Mouse (Mus musculus) intestine, postnatal 0 days (tissue): ENCODE results near the gene Iqgap1. TPM values are rescaled to one million over a fixed set of nuclear protein-coding genes. Genes with fewer than 3 reads are reported as not detected.

Source experiments
- ATAC-seq: fragments of 200-750 bp; cut with Nextera tagmentation; 2 replicates; pipeline ENCODE4 v1.8.0; 2017; ENCODE audit warnings: mild to moderate bottlenecking, moderate TSS enrichment, moderate library complexity
- H3K27ac ChIP-seq: fragments of 300-500 bp; sonication (generic); 2 replicates; pipeline ENCODE4 v1.5.1; 2014; ENCODE audit warnings: mild to moderate bottlenecking, low read depth, low read length, moderate library complexity
- H3K27me3 ChIP-seq: fragments of 300-500 bp; sonication (generic); replicated peaks from 2 replicates; pipeline ENCODE4 v1.6.1; 2014; ENCODE audit warnings: low read length, mixed read lengths; ENCODE audit not compliant: control insufficient read depth, insufficient read depth
- H3K36me3 ChIP-seq: fragments of 300-500 bp; sonication (generic); 2 replicates; pipeline ENCODE4 v1.6.1; 2014; ENCODE audit warnings: mild to moderate bottlenecking, moderate library complexity; ENCODE audit not compliant: control insufficient read depth, insufficient read depth
- H3K4me1 ChIP-seq: fragments of 300-500 bp; sonication (generic); replicated peaks from 2 replicates; pipeline ENCODE4 v1.6.1; 2014; ENCODE audit warnings: antibody characterized with exemption, low read length, mixed read lengths; ENCODE audit not compliant: control insufficient read depth, insufficient read depth
- H3K4me2 ChIP-seq: fragments of 300-500 bp; sonication (generic); replicated peaks from 2 replicates; pipeline ENCODE4 v1.6.1; 2014; ENCODE audit warnings: low read depth, mild to moderate bottlenecking, moderate library complexity
- H3K4me3 ChIP-seq: fragments of 300-500 bp; sonication (generic); 2 replicates; pipeline ENCODE4 v1.5.1; 2014; ENCODE audit warnings: low read depth, low read length
- H3K9ac ChIP-seq: fragments of 300-500 bp; sonication (generic); 2 replicates; pipeline ENCODE4 v1.6.1; 2014; ENCODE audit warnings: mild to moderate bottlenecking, low read depth, low read length
- H3K9me3 ChIP-seq: fragments of 300-500 bp; sonication (generic); 2 replicates; pipeline ENCODE4 v1.6.1; 2016; ENCODE audit warnings: mixed run types; ENCODE audit not compliant: control insufficient read depth
- CTCF ChIP-seq: sonication (generic); IDR thresholded peaks from 2 replicates; pipeline ENCODE4 v1.5.1; 2016; ENCODE audit warnings: low read depth, mild to moderate bottlenecking, control low read depth, antibody characterized with exemption, moderate library complexity
- WGBS: fragments of 180-500 bp; shearing (Covaris S2); extraction: QIAGEN DNeasy Blood & Tissue Kit; methylation state at CpG from one replicate; pipeline ENCODE4 v1.1.7; 2014; 5-methylcytosine and 5-hydroxymethylcytosine counted together
- polyA plus RNA-seq: library from polyadenylated mRNA; unstranded; fragments of >200 nt; fragmentation: Nextera tagmentation; extraction: Ambion mirVana; gene quantifications from 2 replicates; pipeline ENCODE4 v1.2.1, GENCODE M21; 2015

The Iqgap1 gene
- polyA plus RNA-seq, 1 experiment from 2014 or later = 32.3 TPM

DNA sequence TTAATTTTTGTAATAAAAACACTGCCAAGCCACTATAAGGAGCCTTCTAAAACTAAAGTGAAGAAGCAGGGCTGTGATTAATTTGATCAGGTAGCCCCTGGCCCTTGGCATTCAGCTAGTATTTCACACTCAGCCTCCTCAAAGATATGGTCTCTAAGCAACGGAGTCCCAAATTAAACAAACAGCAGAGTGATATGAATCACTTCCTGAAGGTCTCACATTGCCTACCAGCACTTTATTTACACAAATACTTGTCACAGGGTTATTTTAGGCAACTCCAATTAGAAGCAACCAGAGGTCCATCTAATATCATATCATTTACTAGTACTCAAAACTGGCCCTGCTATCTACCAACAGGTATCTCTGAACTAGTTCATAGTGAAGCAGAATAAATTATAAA, 36.7 kb downstream of the Iqgap1 start:
- Histone ChIP-seq H3K36me3 (peaks cover 4% of the 10 kb centered on the region; the same call in 1 of the 2 replicates), H3K9me3 (no peaks in the 10 kb centered on the region), H3K4me2 (0 out of 2 replicates have a peak overlapping the region, but pooled peaks have one; percentile 14), H3K27me3 (no peaks in the 10 kb centered on the region), H3K9ac (no peak overlapping the region), H3K4me1 (no peaks in the 10 kb centered on the region), H3K27ac (no peak overlapping the region), H3K4me3 (no peak overlapping the region)
- ATAC-seq = 0 out of 2 replicates have a peak, but pooled peaks have one; percentile 48
- WGBS = 0% methylated on average over 1 of the region's 1 CpGs
- TF ChIP-seq CTCF = no peak

DNA sequence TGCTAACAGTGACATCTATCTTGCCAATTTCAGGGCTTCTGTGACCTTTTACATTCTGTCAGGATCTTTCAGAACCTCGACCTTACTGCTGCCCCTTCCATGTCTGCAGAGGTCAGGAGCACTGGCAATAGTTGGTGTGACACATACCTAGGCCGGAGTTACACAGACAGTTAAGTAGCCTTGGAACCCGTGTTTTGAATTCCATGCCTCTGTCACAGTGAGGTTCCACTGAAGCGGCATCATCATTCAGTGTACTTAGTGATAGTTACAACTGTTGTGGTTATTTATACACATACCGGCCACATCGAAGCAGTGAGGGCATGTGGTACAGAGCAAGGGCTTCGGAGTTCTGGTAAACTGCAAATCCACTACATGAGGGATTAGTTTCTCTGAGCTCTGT, 37.8 kb downstream of the Iqgap1 start:
- no peaks in the 10 kb centered on the region for H3K27me3 ChIP-seq
- H3K36me3 ChIP-seq = no peaks in the 10 kb centered on the region; the same call in 1 of the 2 replicates
- no peak overlapping the region for H3K4me2 ChIP-seq
- no peak overlapping the region for H3K9ac ChIP-seq
- TF ChIP-seq CTCF = no peak
- H3K9me3 ChIP-seq = no peaks in the 10 kb centered on the region
- H3K27ac ChIP-seq = no peak overlapping the region
- no peak overlapping the region for H3K4me3 ChIP-seq
- ATAC-seq = no peak
- H3K4me1 ChIP-seq = peaks cover 8% of the 10 kb centered on the region; the same call in 1 of the 2 replicates
- 59% methylated on average over 7 of the region's 7 CpGs for WGBS

DNA sequence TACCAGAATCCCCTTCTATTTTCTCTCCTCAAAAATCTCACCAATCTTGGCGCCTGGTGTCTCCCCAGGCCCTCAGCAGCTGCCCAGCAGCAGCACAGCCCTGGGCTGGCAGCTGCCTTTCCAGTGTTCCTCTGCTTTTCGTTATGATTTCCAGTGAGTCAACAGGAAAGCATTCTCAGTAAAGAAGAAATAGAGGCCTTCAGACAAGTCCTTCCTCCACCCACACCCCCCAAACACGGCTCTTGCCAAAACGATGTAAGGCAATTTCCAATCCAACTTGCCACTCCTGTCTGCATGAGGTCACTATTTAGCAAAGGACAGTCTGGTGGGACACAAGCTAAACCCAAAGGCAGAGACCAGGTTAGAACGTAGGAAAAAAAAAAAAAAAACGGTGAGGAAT, 39.0 kb downstream of the Iqgap1 start:
- WGBS = 30% methylated on average over 6 of the region's 6 CpGs
- Histone ChIP-seq H3K9ac (no peak overlapping the region), H3K4me3 (no peak overlapping the region), H3K4me1 (peaks cover 12% of the 10 kb centered on the region; the same call in 1 of the 2 replicates), H3K27me3 (no peaks in the 10 kb centered on the region), H3K36me3 (no peaks in the 10 kb centered on the region), H3K27ac (0 out of 2 replicates have a peak overlapping the region, but pooled peaks have one; percentile 7), H3K9me3 (no peaks in the 10 kb centered on the region), H3K4me2 (no peak overlapping the region; the same call in 1 of the 2 replicates)
- ATAC-seq = no peak
- no peak for TF ChIP-seq CTCF

DNA sequence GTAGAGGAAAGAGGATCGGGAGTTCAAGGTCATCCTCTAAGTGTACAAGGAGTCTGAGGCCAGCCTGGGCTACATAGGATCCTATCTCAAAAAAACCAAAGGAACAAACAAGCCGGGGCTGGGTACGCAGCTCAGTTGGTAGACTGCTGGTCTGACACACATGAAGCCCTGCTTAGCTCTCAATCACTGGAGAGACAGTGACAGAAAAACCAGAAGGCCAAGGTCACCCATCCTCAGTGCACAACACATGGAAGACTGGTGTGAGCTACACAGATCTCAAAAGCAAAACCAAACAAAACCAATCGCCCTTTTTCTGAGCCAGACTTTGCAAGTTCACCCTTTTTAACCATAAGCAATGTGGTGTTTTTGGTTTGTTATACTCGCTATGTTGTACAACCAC, 41.9 kb downstream of the Iqgap1 start:
- H3K9me3 ChIP-seq = no peaks in the 10 kb centered on the region
- no peak for ATAC-seq
- 53% methylated on average over 5 of the region's 5 CpGs for WGBS
- H3K27me3 ChIP-seq = no peaks in the 10 kb centered on the region
- H3K36me3 ChIP-seq = no peaks in the 10 kb centered on the region
- no peak overlapping the region for H3K4me3 ChIP-seq
- no peak for TF ChIP-seq CTCF
- H3K4me2 ChIP-seq = 0 out of 2 replicates have a peak overlapping the region, but pooled peaks have one; percentile 0
- H3K4me1 ChIP-seq = peaks cover 15% of the 10 kb centered on the region; the same call in 1 of the 2 replicates
- H3K9ac ChIP-seq = no peak overlapping the region
- H3K27ac ChIP-seq = no peak overlapping the region

DNA sequence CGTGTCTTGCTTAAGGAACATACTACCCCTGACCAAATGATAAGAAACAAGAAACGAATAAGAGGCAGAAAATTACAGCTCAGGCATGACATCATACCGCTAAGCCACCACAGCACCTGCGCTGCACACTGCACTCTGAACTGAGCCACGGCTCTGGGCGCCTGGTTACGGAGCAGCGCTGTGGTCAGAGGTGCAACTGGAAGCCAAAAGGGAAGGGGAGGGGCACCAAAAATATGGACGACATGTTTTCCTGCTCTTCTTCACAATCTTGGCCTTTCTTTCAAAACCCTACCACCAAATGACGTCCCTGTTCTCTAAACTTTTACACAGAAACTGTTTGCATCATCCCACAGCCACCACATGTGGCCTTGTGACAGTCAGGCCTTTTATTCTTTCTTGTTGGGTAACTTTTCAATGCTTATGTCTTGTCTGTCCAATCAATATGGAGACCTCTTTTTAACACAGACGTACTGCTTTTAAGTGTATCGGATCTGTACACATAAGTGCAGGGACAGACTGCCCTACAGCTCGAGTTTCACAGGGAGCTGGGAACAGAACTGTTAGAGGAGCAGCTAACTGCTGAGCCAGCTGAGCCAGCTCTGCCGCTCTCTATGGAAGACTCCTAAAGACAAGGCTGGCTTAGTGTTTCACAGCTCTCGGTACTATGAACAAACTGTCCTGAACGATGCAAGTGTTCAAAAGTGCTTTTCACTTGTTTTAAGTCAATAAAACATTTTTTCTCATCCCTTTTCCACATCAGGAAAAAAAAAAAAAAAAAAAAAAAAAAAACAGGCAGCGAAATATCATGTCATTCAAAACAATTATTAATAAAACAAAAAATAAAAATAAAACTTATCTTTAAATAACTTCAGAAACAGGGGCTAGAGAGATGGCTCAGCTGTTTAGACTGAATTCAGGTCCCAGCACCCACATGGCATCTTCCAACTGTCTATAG, 43.3 kb downstream of the Iqgap1 start:
- H3K27me3 ChIP-seq = no peaks in the 10 kb centered on the region
- peaks cover 15% of the 10 kb centered on the region; the same call in 1 of the 2 replicates for H3K4me1 ChIP-seq
- H3K27ac ChIP-seq = peak overlapping the region; percentile 72
- peak; percentile 65 for ATAC-seq
- H3K4me3 ChIP-seq = no peak overlapping the region
- no peaks in the 10 kb centered on the region for H3K9me3 ChIP-seq
- 40% methylated on average over 17 of the region's 17 CpGs for WGBS
- TF ChIP-seq CTCF = no peak
- peak overlapping the region; percentile 32; the same call in 1 of the 2 replicates for H3K4me2 ChIP-seq
- no peaks in the 10 kb centered on the region for H3K36me3 ChIP-seq
- no peak overlapping the region for H3K9ac ChIP-seq

DNA sequence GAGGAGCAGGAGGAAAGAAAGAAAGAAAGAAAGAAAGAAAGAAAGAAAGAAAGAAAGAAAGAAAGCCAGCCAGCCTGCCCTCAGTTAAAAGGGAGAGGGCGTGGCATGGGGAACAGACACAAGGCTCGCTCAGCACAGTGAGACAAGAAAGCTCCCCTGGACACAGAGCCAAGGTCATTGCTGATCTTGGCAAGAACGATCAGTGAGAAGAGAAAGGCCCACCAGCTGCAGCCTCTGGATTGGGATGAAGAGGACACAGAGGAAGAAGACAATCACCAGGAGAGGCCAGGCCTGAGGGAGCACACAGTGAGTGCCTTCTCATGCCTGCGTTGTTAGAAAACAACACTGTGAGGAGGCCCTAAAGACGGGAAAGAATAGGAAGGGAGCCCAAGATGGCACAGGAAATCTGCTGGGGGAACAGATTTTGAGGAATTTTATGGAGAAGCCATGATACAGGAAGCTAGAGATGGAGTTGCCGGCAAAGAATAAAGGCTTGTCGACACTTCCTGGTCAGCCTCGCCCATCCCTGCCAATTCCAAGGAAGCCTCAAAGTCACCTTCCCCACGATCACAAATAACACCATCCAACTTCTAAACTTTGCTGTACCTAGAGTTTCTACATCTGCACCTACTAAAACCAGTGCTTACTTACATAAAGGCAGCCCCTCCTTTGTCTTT, 44.2 kb downstream of the Iqgap1 start:
- no peaks in the 10 kb centered on the region for H3K9me3 ChIP-seq
- no peak overlapping the region for H3K9ac ChIP-seq
- H3K27ac ChIP-seq = peak overlapping the region; percentile 72
- WGBS = 35% methylated on average over 9 of the region's 9 CpGs
- H3K4me2 ChIP-seq = peak overlapping the region; percentile 32
- peak; percentile 46; the same call in 1 of the 2 replicates for ATAC-seq
- H3K4me1 ChIP-seq = peaks cover 15% of the 10 kb centered on the region; the same call in 1 of the 2 replicates
- TF ChIP-seq CTCF = no peak
- no peaks in the 10 kb centered on the region for H3K36me3 ChIP-seq
- no peak overlapping the region for H3K4me3 ChIP-seq
- H3K27me3 ChIP-seq = no peaks in the 10 kb centered on the region
